Comparison of ENCODE assay signal across 21 mouse cellular contexts in genomic region chr10:61626551-61626950, GRCm38 (mm10). TPM values are rescaled to one million over a fixed set of nuclear protein-coding genes. Genes with fewer than 3 reads are reported as not detected.
DNase-seq lines count a peak whose midpoint lies in the region; ATAC-seq and TF ChIP-seq lines count a peak whose summit lies in the region.
"Had no signal": no experiment of that assay in that cellular context is flagged by ENCODE, and none has a peak within 500 bp of the region (broad histone marks: within the 10 kb centered on the region; RNA-seq: fewer than 3 reads in every experiment).

No protein-coding gene starts in this region.

- TF ChIP-seq EP300 in lung, postnatal 0 days (IDR thresholded peaks at IDR 0.05): no peak
- no peak for TF ChIP-seq EP300 in stomach, postnatal 0 days (optimal IDR thresholded peaks at IDR 0.05)

- H3K9ac ChIP-seq in lung, postnatal 0 days (replicated peaks; ENCODE audit: low read depth): no peak overlapping the region
- H3K9ac ChIP-seq in stomach, postnatal 0 days (ENCODE audit: low read length): no peak overlapping the region
- H3K9ac ChIP-seq: liver, embryonic 12.5 days had no signal

- 45% methylated on average over 3 of the region's 3 CpGs for WGBS in lung, postnatal 0 days
- 75% methylated on average over 3 of the region's 3 CpGs for WGBS in stomach, postnatal 0 days

- ATAC-seq in lung, postnatal 0 days: peak; percentile 27
- no peak for ATAC-seq in stomach, postnatal 0 days (ENCODE audit: low FRiP score, low TSS enrichment)
- ATAC-seq: liver, embryonic 12.5 days had no signal

- H3K4me3 ChIP-seq in lung, postnatal 0 days (ENCODE audit: low read depth, low read length): no peak overlapping the region
- H3K4me3 ChIP-seq in stomach, postnatal 0 days (ENCODE audit: low read depth, low read length): no peak overlapping the region

- peak; percentile 48 for DNase-seq in adrenal gland, adult 2 months
- DNase-seq in adrenal gland, postnatal 4 days (ENCODE audit: low spot score in 2 of 2): no peak
- DNase-seq in kidney, postnatal 14 days: peak; percentile 9
- no peak for DNase-seq in kidney, adult 11 months
- DNase-seq in lung, postnatal 0 days (ENCODE audit: low spot score): peak; percentile 48
- no peak for DNase-seq in gastrocnemius, postnatal 36 days
- DNase-seq in stomach, postnatal 0 days (ENCODE audit: low spot score): no peak
- no peak for DNase-seq in ovary, postnatal 14 days (ENCODE audit: low spot score)
- DNase-seq: cerebellum, adult 2 months; gastrocnemius, postnatal 14 days; thymus, postnatal 25 days had no signal

- H3K27me3 ChIP-seq in lung, postnatal 0 days (replicated peaks; ENCODE audit: insufficient read depth, low read length): 0 out of 2 replicates have a peak, but pooled peaks cover 15% of the 10 kb centered on the region
- no peaks in the 10 kb centered on the region; the same call in 1 of the 2 replicates for H3K27me3 ChIP-seq in stomach, postnatal 0 days (ENCODE audit: control insufficient read depth, insufficient read depth, low read length)

- H3K4me1 ChIP-seq in lung, postnatal 0 days (ENCODE audit: insufficient read depth, low read depth, low read length): peaks cover 11% of the 10 kb centered on the region
- peaks cover 6% of the 10 kb centered on the region; the same call in 1 of the 2 replicates for H3K4me1 ChIP-seq in stomach, postnatal 0 days (replicated peaks; ENCODE audit: control insufficient read depth, insufficient read depth)

- no peaks in the 10 kb centered on the region for H3K36me3 ChIP-seq in lung, postnatal 0 days (ENCODE audit: insufficient read depth, low read length)
- H3K36me3 ChIP-seq in stomach, postnatal 0 days (ENCODE audit: control insufficient read depth, insufficient read depth, low read length): no peaks in the 10 kb centered on the region
- H3K36me3 ChIP-seq: hindbrain, embryonic 15.5 days; intestine, embryonic 15.5 days; limb, embryonic 12.5 days; liver, embryonic 12.5 days had no signal

- no peak overlapping the region for H3K27ac ChIP-seq in lung, postnatal 0 days (ENCODE audit: low read length)
- H3K27ac ChIP-seq in stomach, postnatal 0 days (replicated peaks): no peak overlapping the region
- H3K27ac ChIP-seq: forebrain, embryonic 13.5 days; hindbrain, embryonic 15.5 days; intestine, embryonic 15.5 days; limb, embryonic 12.5 days; liver, embryonic 12.5 days had no signal

- no peak for TF ChIP-seq CTCF in lung, postnatal 0 days (IDR thresholded peaks at IDR 0.05)
- no peak for TF ChIP-seq CTCF in stomach, postnatal 0 days (IDR thresholded peaks at IDR 0.05; ENCODE audit: low read depth)

- no peak overlapping the region for H3K4me2 ChIP-seq in lung, postnatal 0 days (replicated peaks; ENCODE audit: low read depth, low read length)
- no peak overlapping the region for H3K4me2 ChIP-seq in stomach, postnatal 0 days (replicated peaks; ENCODE audit: low read depth)

- intact Hi-C loops in gastrocnemius, postnatal 36 days (cut with DNase I): no loop called here

- H3K9me3 ChIP-seq in lung, postnatal 0 days (ENCODE audit: low read length): no peaks in the 10 kb centered on the region
- no peaks in the 10 kb centered on the region for H3K9me3 ChIP-seq in stomach, postnatal 0 days (ENCODE audit: control insufficient read depth, low read length)
- H3K9me3 ChIP-seq: forebrain, embryonic 13.5 days; hindbrain, embryonic 15.5 days; intestine, embryonic 15.5 days; liver, embryonic 12.5 days had no signal

RNA-seq across cellular contexts. Expression of gene Ppa1, which starts 21.8 kb away (rescaled TPM):
- total RNA-seq in adrenal gland, adult 2 months (2021): 100 to 1,000 TPM; 146 to 317 TPM
- polyA plus RNA-seq in adrenal gland, adult 2 months (2012; rRNA removed): 26.4 and 29.9 TPM in 2 replicates
- total RNA-seq in adrenal gland, postnatal 4 days (2021): 10 to 100 TPM; 50.1 to 55.6 TPM
- 39.8 and 40.1 TPM in 2 replicates for polyA plus RNA-seq in lung, postnatal 0 days (2015; fragmentation: Nextera tagmentation; extraction: Ambion mirVana)
- 10 to 100 TPM; 48.9 to 54.0 TPM for total RNA-seq in gastrocnemius, postnatal 36 days (2021)
- 117 and 124 TPM in 2 replicates for polyA plus RNA-seq in stomach, postnatal 0 days (2015; fragmentation: Nextera tagmentation; extraction: Ambion mirVana)

RNA-seq across cellular contexts. Expression of gene Npffr1, which starts 31.3 kb away (rescaled TPM):
- under 1 TPM; 0.12 to 0.73 TPM for total RNA-seq in adrenal gland, adult 2 months (2021)
- 0.18 and 0.37 TPM in 2 replicates for polyA plus RNA-seq in adrenal gland, adult 2 months (2012; rRNA removed)
- total RNA-seq in adrenal gland, postnatal 4 days (2021): under 1 TPM; 0.20 to 0.37 TPM
- 0.19 and 0.54 TPM in 2 replicates for polyA plus RNA-seq in lung, postnatal 0 days (2015; fragmentation: Nextera tagmentation; extraction: Ambion mirVana)
- total RNA-seq in gastrocnemius, postnatal 36 days (2021): not detected
- 0.07 and 0.08 TPM in 2 replicates for polyA plus RNA-seq in stomach, postnatal 0 days (2015; fragmentation: Nextera tagmentation; extraction: Ambion mirVana)
- total RNA-seq: common myeloid progenitor, adult 5-6 weeks; monocyte, adult 5-6 weeks had no signal
- polyA plus RNA-seq: liver, embryonic 12.5 days; midbrain, embryonic 11.5 days; neural tube, embryonic 11.5 days; small intestine, adult 2 months had no signal

RNA-seq across cellular contexts. Expression of gene Sar1a, which starts 53.5 kb away (rescaled TPM):
- 100 to 1,000 TPM; 199 to 205 TPM for total RNA-seq in adrenal gland, adult 2 months (2021)
- 113 and 119 TPM in 2 replicates for polyA plus RNA-seq in adrenal gland, adult 2 months (2012; rRNA removed)
- total RNA-seq in adrenal gland, postnatal 4 days (2021): 100 to 1,000 TPM; 184 to 192 TPM
- polyA plus RNA-seq in lung, postnatal 0 days (2015; fragmentation: Nextera tagmentation; extraction: Ambion mirVana): 184 and 185 TPM in 2 replicates
- total RNA-seq in gastrocnemius, postnatal 36 days (2021): 100 to 1,000 TPM; 102 to 112 TPM
- 135 and 146 TPM in 2 replicates for polyA plus RNA-seq in stomach, postnatal 0 days (2015; fragmentation: Nextera tagmentation; extraction: Ambion mirVana)

Comparison
In these comparisons a context has a peak if more than half of its experiments do, and no peak if none do; other contexts are left out.
1. DNase-seq: peak in adrenal gland, adult 2 months (single experiment), kidney, postnatal 14 days (single experiment) and lung, postnatal 0 days (single experiment); none in adrenal gland, postnatal 4 days (0 of 2), kidney, adult 11 months (single experiment), gastrocnemius, postnatal 36 days (0 of 2), stomach, postnatal 0 days (single experiment) and ovary, postnatal 14 days (single experiment).